ENCODE assay signal across 9 mouse cellular contexts in genomic region chr8:112034603-112035002, GRCm38 (mm10). TPM values are rescaled to one million over a fixed set of nuclear protein-coding genes. Genes with fewer than 3 reads are reported as not detected.
A peak's percentile ranks its signal among the peaks of the same experiment; 100 is the strongest.
DNase-seq lines count a peak whose midpoint lies in the region; ATAC-seq lines count a peak whose summit lies in the region.
"Had no signal": no experiment of that assay in that cellular context is flagged by ENCODE, and none has a peak within 500 bp of the region (broad histone marks: within the 10 kb centered on the region; RNA-seq: fewer than 3 reads in every experiment).

No protein-coding gene starts in this region.

- H3K4me3 ChIP-seq in kidney, embryonic 15.5 days (replicated peaks) = no peak overlapping the region
- H3K4me3 ChIP-seq: erythroblast, embryonic 14.5 days had no signal

- H3K27me3 ChIP-seq in kidney, embryonic 15.5 days = no peaks in the 10 kb centered on the region

- 0 out of 2 replicates have a peak, but pooled peaks have one; percentile 22 for ATAC-seq in kidney, embryonic 15.5 days (replicated peaks; ENCODE audit: low FRiP score)
- peak; percentile 92 for ATAC-seq in megakaryocyte, adult 5-6 weeks (ENCODE audit: poor library complexity, severe bottlenecking)

- H3K9me3 ChIP-seq in kidney, embryonic 15.5 days (replicated peaks) = no peaks in the 10 kb centered on the region

- H3K9ac ChIP-seq in kidney, embryonic 15.5 days = no peak overlapping the region

- no peak overlapping the region for H3K4me2 ChIP-seq in kidney, embryonic 15.5 days

- DNase-seq in heart, postnatal 14 days = peak; percentile 13 to 54
- no peak for DNase-seq in heart, postnatal 25 days (ENCODE audit: low spot score)
- peak; percentile 66 for DNase-seq in CD4-positive helper T cell, adult 2 months (ENCODE audit: low read depth, low spot score)
- peak; percentile 90 for DNase-seq in ZHBTc4 (ENCODE audit: low read depth, low spot score)
- DNase-seq in embryo, embryonic 11.5 days (ENCODE audit: low read depth, low spot score) = peak; percentile 62
- DNase-seq in right cerebral cortex, adult 18-20 months = no peak

- 8% methylated on average over 8 of the region's 8 CpGs for WGBS in kidney, embryonic 15.5 days

- no peak overlapping the region for H3K27ac ChIP-seq in kidney, embryonic 15.5 days

- intact Hi-C loops in heart, postnatal 14 days (cut with DNase I) = no loop called here
- intact Hi-C loops in heart, postnatal 25 days (cut with DNase I) = loop anchor here (5.0 kb wide), 1 partner anchor 152 kb away; no protein-coding TSS in a partner anchor

- H3K36me3 ChIP-seq in kidney, embryonic 15.5 days = no peaks in the 10 kb centered on the region

- H3K4me1 ChIP-seq in kidney, embryonic 15.5 days = no peaks in the 10 kb centered on the region

RNA-seq across cellular contexts. Expression of gene Gm6793, which starts 19.8 kb away (rescaled TPM):
- total RNA-seq in heart, postnatal 14 days (2021) = under 1 TPM in 1 of 2 experiments, not detected in 1; 0.15 TPM
- not detected for total RNA-seq in heart, postnatal 25 days (2021)
- polyA plus RNA-seq in kidney, embryonic 15.5 days (2015; fragmentation: Nextera tagmentation; extraction: Ambion mirVana) = 0.12 and 0.73 TPM in 2 replicates
- total RNA-seq in megakaryocyte, adult 5-6 weeks (2015) = 0.41 and 1.9 TPM in 2 replicates
- total RNA-seq in megakaryocyte, adult 5-6 weeks (2017) = 0.07 and 0.20 TPM in 2 replicates

RNA-seq across cellular contexts. Expression of gene Terf2ip, which starts 23.4 kb away (rescaled TPM):
- 10 to 100 TPM; 10.9 to 11.9 TPM for total RNA-seq in heart, postnatal 14 days (2021)
- 1 to 10 TPM; 9.9 TPM for total RNA-seq in heart, postnatal 25 days (2021)
- 23.9 and 27.6 TPM in 2 replicates for polyA plus RNA-seq in kidney, embryonic 15.5 days (2015; fragmentation: Nextera tagmentation; extraction: Ambion mirVana)
- total RNA-seq in megakaryocyte, adult 5-6 weeks (2015) = 9.4 and 11.9 TPM in 2 replicates
- total RNA-seq in megakaryocyte, adult 5-6 weeks (2017) = 11.4 and 13.3 TPM in 2 replicates

RNA-seq across cellular contexts. Expression of gene Kars, which starts 23.5 kb away (rescaled TPM):
- 10 to 100 TPM; 84.1 to 85.3 TPM for total RNA-seq in heart, postnatal 14 days (2021)
- total RNA-seq in heart, postnatal 25 days (2021) = 10 to 100 TPM; 92.7 to 92.8 TPM
- 209 and 219 TPM in 2 replicates for polyA plus RNA-seq in kidney, embryonic 15.5 days (2015; fragmentation: Nextera tagmentation; extraction: Ambion mirVana)
- total RNA-seq in megakaryocyte, adult 5-6 weeks (2015) = 42.1 and 50.9 TPM in 2 replicates
- 73.4 and 79.0 TPM in 2 replicates for total RNA-seq in megakaryocyte, adult 5-6 weeks (2017)

RNA-seq across cellular contexts. Expression of gene Adat1, which starts 42.5 kb away (rescaled TPM):
- 1 to 10 TPM; 1.9 to 2.2 TPM for total RNA-seq in heart, postnatal 14 days (2021)
- 1 to 10 TPM; 1.5 to 2.4 TPM for total RNA-seq in heart, postnatal 25 days (2021)
- 11.2 and 12.1 TPM in 2 replicates for polyA plus RNA-seq in kidney, embryonic 15.5 days (2015; fragmentation: Nextera tagmentation; extraction: Ambion mirVana)
- 0.83 and 1.1 TPM in 2 replicates for total RNA-seq in megakaryocyte, adult 5-6 weeks (2015)
- total RNA-seq in megakaryocyte, adult 5-6 weeks (2017) = 1.5 and 1.7 TPM in 2 replicates
- polyA plus RNA-seq: erythroblast, embryonic 14.5 days had no signal

Comparison
In these comparisons a context has a peak if more than half of its experiments do, and no peak if none do; other contexts are left out.
1. DNase-seq: peak in heart, postnatal 14 days (2 of 2), CD4-positive helper T cell, adult 2 months (single experiment), ZHBTc4 (single experiment) and embryo, embryonic 11.5 days (single experiment); none in heart, postnatal 25 days (single experiment) and right cerebral cortex, adult 18-20 months (single experiment).